Mouse (Mus musculus) liver, embryonic 14.5 days (tissue): ENCODE data around the gene Kat6b.

Experiments
- CTCF ChIP-seq: IDR thresholded peaks from 2 replicates; pipeline ENCODE4 v1.5.1; 2016; ENCODE audit warnings: antibody characterized with exemption, low read depth, control low read depth
- EP300 ChIP-seq: IDR thresholded peaks from 2 replicates; pipeline ENCODE4 v1.6.1; 2016; ENCODE audit warnings: antibody characterized with exemption, low read depth

DNA sequence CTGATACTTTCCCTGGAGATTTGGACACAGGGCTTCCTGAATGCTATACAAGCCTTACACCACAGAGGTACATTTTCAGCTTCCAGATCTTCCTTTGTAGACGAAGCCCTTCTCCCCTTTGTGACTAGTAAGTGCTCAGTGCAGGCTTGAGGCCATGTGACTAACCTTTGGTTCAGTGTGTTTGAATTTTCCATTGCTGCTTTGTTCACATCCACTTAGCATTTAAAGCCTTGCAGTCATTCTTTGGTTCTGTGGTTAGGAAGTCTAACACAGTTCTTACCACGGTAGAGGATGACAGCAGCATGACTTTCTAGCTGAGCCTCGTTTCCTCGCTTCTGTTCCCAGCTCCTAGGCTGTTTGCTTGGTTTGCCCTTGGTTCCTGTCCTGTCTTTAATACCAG is 44.4 kb downstream of the Kat6b start:
- no peak for TF ChIP-seq CTCF
- no peak for TF ChIP-seq EP300
